Mouse (Mus musculus) liver, embryonic 12.5 days (tissue): ENCODE data around the gene Tmem35b. TPM values are rescaled to one million over a fixed set of nuclear protein-coding genes. Genes with fewer than 3 reads are reported as not detected.

Experiments
- polyA plus RNA-seq: library from polyadenylated mRNA; unstranded; fragments of >200 nt; fragmentation: Nextera tagmentation; extraction: Ambion mirVana; gene quantifications from 2 replicates; pipeline ENCODE4 v1.2.1, GENCODE M21; 2016

Gene Tmem35b
- polyA plus RNA-seq, 1 experiment from 2014 or later, result 8.5 TPM

Other genes starting within 250 kb of the Tmem35b start
- 8.1 and 8.8 TPM in 2 replicates for gene Zmym4, start 155.6 kb upstream of the Tmem35b start, polyA plus RNA-seq
- 87.6 and 87.8 TPM in 2 replicates for gene Sfpq, start 102.4 kb upstream of the Tmem35b start, polyA plus RNA-seq
- 13.7 and 15.2 TPM in 2 replicates for gene Zmym1, start 62.5 kb upstream of the Tmem35b start, polyA plus RNA-seq
- 5.6 and 6.8 TPM in 2 replicates for gene Zmym6, start 46.3 kb upstream of the Tmem35b start, polyA plus RNA-seq
- 0.33 and 0.55 TPM in 2 replicates for gene Dlgap3, start 45.5 kb downstream of the Tmem35b start, polyA plus RNA-seq
- gene Smim12, start 120.1 kb downstream of the Tmem35b start, polyA plus RNA-seq, result 33.9 and 35.3 TPM in 2 replicates
- gene Gja4, start 190.3 kb downstream of the Tmem35b start, polyA plus RNA-seq, result 2.5 and 3.1 TPM in 2 replicates
- 0.16 TPM in 1 of 2 replicates, not detected in the other for gene Gjb3, start 207.2 kb downstream of the Tmem35b start, polyA plus RNA-seq
- not detected in 2 replicates for gene Gjb4, start 230.4 kb downstream of the Tmem35b start, polyA plus RNA-seq
- 0.14 and 0.23 TPM in 2 replicates for gene Gjb5, start 234.5 kb downstream of the Tmem35b start, polyA plus RNA-seq